Mouse (Mus musculus) C2C12 (cell line): ENCODE measurements around the gene Ptprm. TPM values are rescaled to one million over a fixed set of nuclear protein-coding genes. Genes with fewer than 3 reads are reported as not detected.

Experiments
- H3K27me3 ChIP-seq: one replicate; pipeline ENCODE4 v1.6.1; 2011; ENCODE audit not compliant: control insufficient read depth, insufficient read depth, insufficient read length
- H3K36me3 ChIP-seq: one replicate; pipeline ENCODE4 v1.6.1; 2011; ENCODE audit not compliant: control insufficient read depth, insufficient read depth
- H3K4me3 ChIP-seq: one replicate; pipeline ENCODE4 v1.5.1; 2011; ENCODE audit warnings: mild to moderate bottlenecking, control low read depth; ENCODE audit not compliant: poor library complexity, insufficient read depth, severe bottlenecking
- H3K79me2 ChIP-seq: one replicate; pipeline ENCODE4 v1.6.1; 2011; ENCODE audit not compliant: control insufficient read depth, insufficient read depth
- H3K79me3 ChIP-seq: one replicate; pipeline ENCODE4 v1.6.1; 2011; ENCODE audit warnings: low read depth, control low read depth
- H3ac ChIP-seq: one replicate; pipeline ENCODE3; 2011; ENCODE audit warnings: low read depth; ENCODE audit not compliant: control insufficient read depth, insufficient read length
- CEBPB ChIP-seq: IDR thresholded peaks from one replicate; pipeline ENCODE4 v1.6.1; 2011; ENCODE audit warnings: low read depth, mild to moderate bottlenecking, control low read depth, moderate library complexity
- CTCF ChIP-seq: IDR thresholded peaks from one replicate; pipeline ENCODE4 v1.5.1; 2011; ENCODE audit not compliant: control insufficient read depth, insufficient read depth, insufficient read length
- FOSL1 ChIP-seq: IDR thresholded peaks from one replicate; pipeline ENCODE4 v1.8.0; 2011; ENCODE audit warnings: mild to moderate bottlenecking, low read length; ENCODE audit not compliant: poor library complexity, insufficient read depth, severe bottlenecking
- MAX ChIP-seq: IDR thresholded peaks from one replicate; pipeline ENCODE4 v1.6.1; 2011; ENCODE audit warnings: mild to moderate bottlenecking, control low read depth
- MYOD1 ChIP-seq: IDR thresholded peaks from one replicate; pipeline ENCODE4 v1.6.1; 2011; ENCODE audit warnings: low read depth; ENCODE audit not compliant: control insufficient read depth, insufficient read length
- MYOG ChIP-seq: IDR thresholded peaks from one replicate; pipeline ENCODE4 v1.6.1; 2011; ENCODE audit not compliant: control insufficient read depth, insufficient read length; ENCODE audit errors: extremely low read depth
- USF1 ChIP-seq: IDR thresholded peaks from one replicate; pipeline ENCODE4 v1.6.1; 2011; ENCODE audit warnings: low read depth, mild to moderate bottlenecking, control low read depth, moderate library complexity
- polyA plus RNA-seq: library from polyadenylated mRNA; unstranded; fragments of >200 nt; fragmentation: generic; extraction: Trizol; gene quantifications from one replicate; pipeline ENCODE4 v1.2.1, GENCODE M21; 2012; ENCODE audit warnings: missing spikeins

The Ptprm gene
- polyA plus RNA-seq, 1 experiment: 4.4 TPM

GRCm38 (mm10) chr17:67133440-67134103, 220.7 kb downstream of the Ptprm start:
- no peak overlapping the region for H3K4me3 ChIP-seq
- no peaks in the 10 kb centered on the region for H3K79me2 ChIP-seq
- no peaks in the 10 kb centered on the region for H3K79me3 ChIP-seq
- H3K27me3 ChIP-seq: no peaks in the 10 kb centered on the region
- H3ac ChIP-seq: no peak overlapping the region
- no peak for TF ChIP-seq FOSL1
- TF ChIP-seq MYOD1: no peak
- no peaks in the 10 kb centered on the region for H3K36me3 ChIP-seq

GRCm38 (mm10) chr17:67133026-67133425, 221.2 kb downstream of the Ptprm start:
- Histone ChIP-seq H3K79me3 (no peaks in the 10 kb centered on the region), H3K79me2 (no peaks in the 10 kb centered on the region), H3ac (no peak overlapping the region), H3K36me3 (no peaks in the 10 kb centered on the region), H3K4me3 (no peak overlapping the region), H3K27me3 (no peaks in the 10 kb centered on the region)
- TF ChIP-seq CTCF: no peak
- TF ChIP-seq MYOG: no peak
- TF ChIP-seq USF1: no peak
- TF ChIP-seq MAX: no peak
- no peak for TF ChIP-seq FOSL1
- no peak for TF ChIP-seq MYOD1
- TF ChIP-seq CEBPB: no peak

- H3K4me3 ChIP-seq: no peak overlapping the region
- TF ChIP-seq FOSL1: no peak
- no peak for TF ChIP-seq CTCF
- TF ChIP-seq MYOD1: no peak
- no peak for TF ChIP-seq MAX
- TF ChIP-seq CEBPB: no peak
- TF ChIP-seq USF1: no peak
- no peak for TF ChIP-seq MYOG
- H3K79me2 ChIP-seq: no peaks in the 10 kb centered on the region
- H3K79me3 ChIP-seq: no peaks in the 10 kb centered on the region
- H3K36me3 ChIP-seq: no peaks in the 10 kb centered on the region
- H3ac ChIP-seq: no peak overlapping the region
- no peaks in the 10 kb centered on the region for H3K27me3 ChIP-seq
Measured at GRCm38 (mm10) chr17:67127530-67127929, 226.7 kb downstream of the Ptprm start.

GRCm38 (mm10) chr17:67125596-67125995, 228.7 kb downstream of the Ptprm start:
- no peaks in the 10 kb centered on the region for H3K79me3 ChIP-seq
- H3ac ChIP-seq: no peak overlapping the region
- no peaks in the 10 kb centered on the region for H3K36me3 ChIP-seq
- no peaks in the 10 kb centered on the region for H3K79me2 ChIP-seq
- no peak overlapping the region for H3K4me3 ChIP-seq
- no peaks in the 10 kb centered on the region for H3K27me3 ChIP-seq
- TF ChIP-seq MAX: no peak
- TF ChIP-seq USF1: no peak
- peak; percentile 42 for TF ChIP-seq FOSL1

- TF ChIP-seq FOSL1 (no peak), USF1 (peak; percentile 96)
- H3K79me2 ChIP-seq: no peaks in the 10 kb centered on the region
- H3K27me3 ChIP-seq: no peaks in the 10 kb centered on the region
- no peaks in the 10 kb centered on the region for H3K36me3 ChIP-seq
- no peaks in the 10 kb centered on the region for H3K79me3 ChIP-seq
- no peak overlapping the region for H3ac ChIP-seq
- H3K4me3 ChIP-seq: no peak overlapping the region
Measured at GRCm38 (mm10) chr17:67124294-67124693, 230.0 kb downstream of the Ptprm start.

- Histone ChIP-seq H3K27me3 (no peaks in the 10 kb centered on the region), H3K79me2 (no peaks in the 10 kb centered on the region), H3K36me3 (no peaks in the 10 kb centered on the region), H3K79me3 (no peaks in the 10 kb centered on the region), H3K4me3 (no peak overlapping the region), H3ac (no peak overlapping the region)
- TF ChIP-seq CTCF (no peak), MAX (no peak), FOSL1 (no peak), MYOG (no peak)
Measured at GRCm38 (mm10) chr17:67123722-67124121, 230.5 kb downstream of the Ptprm start.
